Mouse (Mus musculus) embryonic facial prominence, embryonic 13.5 days (tissue): Measurements from ENCODE around the gene Pnpla5. TPM values are rescaled to one million over a fixed set of nuclear protein-coding genes. Genes with fewer than 3 reads are reported as not detected.

Source experiments
- ATAC-seq: fragments of 200-750 bp; cut with Nextera tagmentation; 2 replicates; pipeline ENCODE4 v1.8.0; 2017; ENCODE audit warnings: low read depth; ENCODE audit not compliant: insufficient number of reproducible peaks, insufficient read depth, low FRiP score, low TSS enrichment
- H3K27ac ChIP-seq: fragments of 300-500 bp; sonication (generic); 2 replicates; pipeline ENCODE4 v1.5.1; 2015; ENCODE audit warnings: moderate library complexity, mild to moderate bottlenecking, inconsistent platforms
- H3K27me3 ChIP-seq: fragments of 300-500 bp; sonication (generic); 2 replicates; pipeline ENCODE4 v1.6.1; 2015; ENCODE audit warnings: mild to moderate bottlenecking, inconsistent platforms
- H3K36me3 ChIP-seq: fragments of 300-500 bp; sonication (generic); 2 replicates; pipeline ENCODE4 v1.6.1; 2015; ENCODE audit warnings: mild to moderate bottlenecking, inconsistent platforms
- H3K4me1 ChIP-seq: fragments of 300-500 bp; sonication (generic); 2 replicates; pipeline ENCODE4 v1.6.1; 2015; ENCODE audit warnings: inconsistent platforms
- H3K4me2 ChIP-seq: fragments of 300-500 bp; sonication (generic); 2 replicates; pipeline ENCODE4 v1.6.1; 2015; ENCODE audit warnings: moderate library complexity, mild to moderate bottlenecking, inconsistent platforms
- H3K4me3 ChIP-seq: fragments of 300-500 bp; sonication (generic); 2 replicates; pipeline ENCODE4 v1.5.1; 2015; ENCODE audit warnings: mild to moderate bottlenecking, inconsistent platforms
- H3K9ac ChIP-seq: fragments of 300-500 bp; sonication (generic); 2 replicates; pipeline ENCODE4 v1.6.1; 2015; ENCODE audit warnings: mild to moderate bottlenecking, inconsistent platforms
- H3K9me3 ChIP-seq: fragments of 300-500 bp; sonication (generic); 2 replicates; pipeline ENCODE4 v1.6.1; 2016; ENCODE audit warnings: inconsistent platforms
- WGBS: fragments of 180-500 bp; shearing (Covaris S2); methylation state at CpG from one replicate; pipeline ENCODE4 v1.1.7; 2015; ENCODE audit warnings: mixed read lengths; 5-methylcytosine and 5-hydroxymethylcytosine counted together
- polyA plus RNA-seq: library from polyadenylated mRNA; unstranded; fragments of >200 nt; fragmentation: Nextera tagmentation; extraction: Ambion mirVana; gene quantifications from 2 replicates; pipeline ENCODE4 v1.2.1, GENCODE M21; 2015

Pnpla5 gene
- polyA plus RNA-seq, 1 experiment from 2014 or later: not detected

- H3K36me3 ChIP-seq: no peaks in the 10 kb centered on the region
- H3K4me2 ChIP-seq: no peak overlapping the region
- no peak for ATAC-seq
- peaks cover 5% of the 10 kb centered on the region for H3K4me1 ChIP-seq
- H3K4me3 ChIP-seq: no peak overlapping the region
- H3K9ac ChIP-seq: no peak overlapping the region
- H3K27me3 ChIP-seq: peaks cover 10% of the 10 kb centered on the region
- WGBS: 83% methylated on average over 2 of the region's 2 CpGs
- H3K27ac ChIP-seq: no peak overlapping the region
- H3K9me3 ChIP-seq: no peaks in the 10 kb centered on the region
Measured at GRCm38 (mm10) chr15:84079519-84079918, 43.5 kb downstream of the Pnpla5 start.

DNA sequence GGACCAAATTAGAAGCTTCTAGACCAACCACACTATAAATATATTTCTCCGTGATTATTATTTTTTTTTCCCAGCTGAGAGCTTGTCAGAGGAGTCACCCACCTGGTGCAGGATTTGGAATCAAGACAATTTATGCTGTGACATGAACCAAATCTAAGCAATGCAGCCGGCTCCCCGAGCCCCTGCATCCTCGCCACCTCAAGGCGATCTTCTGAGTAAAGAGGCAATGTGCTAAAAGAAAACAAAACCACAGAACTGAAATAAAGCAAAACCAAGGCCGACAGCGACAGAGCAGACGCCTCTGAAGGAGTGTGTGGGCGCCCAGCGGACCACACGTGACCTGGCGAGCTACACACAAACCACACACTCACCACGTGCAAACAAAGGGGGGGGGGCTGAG lies 44.3 kb downstream of the Pnpla5 start:
- Histone ChIP-seq H3K36me3 (no peaks in the 10 kb centered on the region), H3K4me3 (no peak overlapping the region), H3K27ac (no peak overlapping the region), H3K27me3 (peaks cover 16% of the 10 kb centered on the region), H3K4me1 (peaks cover 7% of the 10 kb centered on the region), H3K9me3 (no peaks in the 10 kb centered on the region), H3K4me2 (no peak overlapping the region), H3K9ac (no peak overlapping the region)
- no peak for ATAC-seq
- WGBS: 83% methylated on average over 13 of the region's 13 CpGs

GRCm38 (mm10) chr15:84077151-84077550 lies 45.8 kb downstream of the Pnpla5 start:
- Histone ChIP-seq H3K9me3 (no peaks in the 10 kb centered on the region), H3K27me3 (peaks cover 29% of the 10 kb centered on the region), H3K36me3 (no peaks in the 10 kb centered on the region), H3K4me2 (no peak overlapping the region), H3K9ac (no peak overlapping the region), H3K4me1 (peaks cover 7% of the 10 kb centered on the region), H3K27ac (no peak overlapping the region), H3K4me3 (no peak overlapping the region)
- WGBS: 62% methylated on average over 17 of the region's 17 CpGs
- no peak for ATAC-seq

- 13% methylated on average over 17 of the region's 17 CpGs for WGBS
- peaks cover 13% of the 10 kb centered on the region for H3K4me1 ChIP-seq
- H3K27me3 ChIP-seq: peaks cover 48% of the 10 kb centered on the region
- no peaks in the 10 kb centered on the region for H3K36me3 ChIP-seq
- no peak overlapping the region for H3K27ac ChIP-seq
- 0 out of 2 replicates have a peak, but pooled peaks have one; percentile 17 for ATAC-seq
- peak overlapping the region; percentile 30 for H3K4me2 ChIP-seq
- H3K9ac ChIP-seq: no peak overlapping the region
- no peaks in the 10 kb centered on the region for H3K9me3 ChIP-seq
- no peak overlapping the region for H3K4me3 ChIP-seq
Measured at GRCm38 (mm10) chr15:84074705-84075185, 48.2 kb downstream of the Pnpla5 start.

DNA sequence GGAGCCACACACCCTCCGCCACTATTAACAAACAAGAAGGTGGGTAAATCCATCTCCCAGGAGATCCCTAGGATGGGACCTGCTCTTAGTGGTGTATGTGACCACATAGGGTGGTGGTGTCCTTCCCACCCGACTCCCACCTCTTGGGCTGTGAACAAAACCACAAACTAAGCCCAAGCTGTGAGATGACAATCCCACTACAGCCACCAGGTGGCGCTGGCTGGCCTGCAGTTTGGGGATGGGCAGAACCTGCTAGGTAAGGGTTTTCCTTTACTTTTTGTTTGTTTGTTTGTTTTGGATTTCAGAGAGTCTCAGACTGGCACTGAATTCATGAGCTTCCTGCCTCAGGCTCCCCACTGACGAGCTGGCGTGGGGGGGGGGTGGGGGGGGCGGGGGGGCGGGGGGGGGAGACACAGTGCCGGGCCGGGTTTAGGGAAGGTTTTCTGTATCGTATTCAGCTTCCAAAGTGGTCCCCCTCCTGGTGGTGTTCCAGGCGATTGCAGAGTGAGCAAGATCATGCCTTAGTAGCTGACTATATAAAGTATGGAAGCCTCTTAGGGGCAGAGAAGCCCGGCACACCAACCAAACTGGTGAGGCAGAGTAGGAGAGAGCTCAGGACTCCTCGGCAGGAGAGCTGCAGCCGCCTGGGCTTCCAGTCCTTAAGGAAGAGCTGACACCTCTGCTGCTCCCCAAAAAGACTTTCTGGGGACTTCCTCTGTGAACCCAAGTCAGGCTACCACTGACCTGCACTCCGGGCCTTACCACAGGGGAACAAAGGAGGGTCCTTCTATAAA lies 48.9 kb downstream of the Pnpla5 start:
- H3K27ac ChIP-seq: no peak overlapping the region
- H3K36me3 ChIP-seq: no peaks in the 10 kb centered on the region
- peaks cover 14% of the 10 kb centered on the region for H3K4me1 ChIP-seq
- no peak overlapping the region for H3K9ac ChIP-seq
- H3K4me3 ChIP-seq: no peak overlapping the region
- H3K9me3 ChIP-seq: no peaks in the 10 kb centered on the region
- 7% methylated on average over 14 of the region's 15 CpGs for WGBS
- peak overlapping the region; percentile 30 for H3K4me2 ChIP-seq
- ATAC-seq: no peak
- peaks cover 54% of the 10 kb centered on the region for H3K27me3 ChIP-seq

DNA sequence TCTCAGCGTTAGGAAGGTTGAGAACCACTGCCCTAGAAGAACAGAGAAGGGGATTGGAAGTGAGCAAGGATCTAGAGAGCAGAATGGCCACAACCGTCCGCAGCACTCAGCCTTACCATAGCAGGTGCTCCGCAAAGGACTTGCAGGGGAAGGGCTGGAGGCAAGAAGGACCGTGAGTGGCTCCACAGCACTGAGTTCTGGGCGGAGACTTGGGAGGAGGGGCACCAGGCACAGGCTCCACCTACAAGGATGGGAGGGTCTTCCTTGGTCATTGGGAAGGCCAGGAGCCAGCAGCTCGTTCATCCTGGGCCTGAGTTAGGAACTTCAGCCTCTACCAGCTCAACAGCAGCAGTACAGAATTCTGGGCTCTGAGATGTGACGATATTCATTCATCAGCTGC lies 49.9 kb downstream of the Pnpla5 start:
- Histone ChIP-seq H3K9ac (no peak overlapping the region), H3K9me3 (no peaks in the 10 kb centered on the region), H3K4me1 (peaks cover 14% of the 10 kb centered on the region), H3K27me3 (peaks cover 65% of the 10 kb centered on the region), H3K4me2 (no peak overlapping the region), H3K36me3 (no peaks in the 10 kb centered on the region), H3K4me3 (no peak overlapping the region), H3K27ac (no peak overlapping the region)
- ATAC-seq: no peak
- WGBS: 21% methylated on average over 8 of the region's 8 CpGs

GRCm38 (mm10) chr15:84072226-84072625 lies 50.7 kb downstream of the Pnpla5 start:
- Histone ChIP-seq H3K4me1 (peaks cover 14% of the 10 kb centered on the region), H3K27ac (no peak overlapping the region), H3K4me3 (no peak overlapping the region), H3K9ac (no peak overlapping the region), H3K9me3 (no peaks in the 10 kb centered on the region), H3K4me2 (no peak overlapping the region), H3K36me3 (no peaks in the 10 kb centered on the region), H3K27me3 (peaks cover 73% of the 10 kb centered on the region)
- ATAC-seq: no peak
- 25% methylated on average over 7 of the region's 7 CpGs for WGBS

DNA sequence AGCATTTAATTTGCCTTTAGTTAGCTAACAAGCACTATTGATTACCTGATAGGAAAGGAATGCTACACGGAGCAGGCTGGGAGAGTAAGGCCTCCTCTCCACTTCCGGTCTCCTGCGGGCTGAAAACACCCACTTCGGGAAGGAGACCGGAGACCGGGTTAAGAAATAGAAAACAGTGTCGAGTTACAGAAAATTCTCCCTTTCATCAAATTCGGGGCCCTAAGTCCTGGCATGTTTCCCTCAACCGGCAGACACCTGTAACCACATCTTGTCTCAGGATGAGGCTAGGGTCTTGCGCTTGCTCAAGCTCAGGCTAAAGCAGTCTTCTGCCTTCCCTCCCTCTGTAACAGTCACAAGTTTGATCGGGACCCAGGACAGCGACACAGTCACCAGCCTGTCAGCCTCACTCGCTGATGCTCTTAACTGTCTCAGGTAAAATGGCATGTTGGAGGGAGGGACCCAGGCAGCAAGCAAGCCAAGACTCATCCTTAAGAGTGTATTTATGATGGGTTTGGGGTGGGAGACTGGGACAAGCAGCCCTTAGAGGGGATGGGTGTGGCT lies 52.8 kb downstream of the Pnpla5 start:
- Histone ChIP-seq H3K27ac (no peak overlapping the region), H3K9me3 (peaks cover 5% of the 10 kb centered on the region), H3K27me3 (peaks cover 85% of the 10 kb centered on the region), H3K4me2 (peak overlapping the region; percentile 39), H3K4me1 (peaks cover 15% of the 10 kb centered on the region), H3K9ac (no peak overlapping the region), H3K4me3 (no peak overlapping the region), H3K36me3 (no peaks in the 10 kb centered on the region)
- ATAC-seq: no peak
- under 1% methylated on average over 13 of the region's 13 CpGs for WGBS

DNA sequence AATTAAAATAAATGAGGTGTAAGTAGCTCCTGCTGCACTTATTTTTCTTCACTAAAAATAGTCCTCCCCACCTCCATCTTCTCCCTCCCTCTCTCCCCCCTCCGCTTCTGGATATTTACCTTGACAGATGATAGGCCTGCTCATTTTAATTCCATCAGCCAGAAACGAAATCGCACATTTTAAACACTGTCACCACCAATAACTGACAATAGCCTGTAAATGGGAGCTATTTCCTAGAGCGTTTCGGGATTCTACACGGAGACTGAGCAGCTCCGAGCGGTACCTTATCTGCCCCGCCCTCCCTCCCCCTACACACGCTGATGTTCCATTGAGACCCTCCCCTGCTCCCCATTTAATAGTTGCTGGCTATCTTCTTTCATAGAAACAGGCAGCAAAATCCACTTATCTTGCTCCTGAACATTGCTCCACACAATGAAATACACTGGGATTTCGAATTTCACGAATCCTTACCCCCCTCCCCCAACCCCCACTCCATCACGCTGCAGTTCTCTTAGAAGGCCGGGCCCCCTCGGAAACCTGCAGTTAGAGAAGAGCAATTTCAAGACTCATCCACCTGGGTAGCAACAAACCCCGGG lies 53.4 kb downstream of the Pnpla5 start:
- Histone ChIP-seq H3K9me3 (peaks cover 5% of the 10 kb centered on the region), H3K9ac (no peak overlapping the region), H3K4me2 (peak overlapping the region; percentile 39), H3K4me1 (peaks cover 15% of the 10 kb centered on the region), H3K36me3 (no peaks in the 10 kb centered on the region), H3K4me3 (no peak overlapping the region), H3K27me3 (peaks cover 85% of the 10 kb centered on the region), H3K27ac (no peak overlapping the region)
- ATAC-seq: no peak
- 8% methylated on average over 16 of the region's 16 CpGs for WGBS

DNA sequence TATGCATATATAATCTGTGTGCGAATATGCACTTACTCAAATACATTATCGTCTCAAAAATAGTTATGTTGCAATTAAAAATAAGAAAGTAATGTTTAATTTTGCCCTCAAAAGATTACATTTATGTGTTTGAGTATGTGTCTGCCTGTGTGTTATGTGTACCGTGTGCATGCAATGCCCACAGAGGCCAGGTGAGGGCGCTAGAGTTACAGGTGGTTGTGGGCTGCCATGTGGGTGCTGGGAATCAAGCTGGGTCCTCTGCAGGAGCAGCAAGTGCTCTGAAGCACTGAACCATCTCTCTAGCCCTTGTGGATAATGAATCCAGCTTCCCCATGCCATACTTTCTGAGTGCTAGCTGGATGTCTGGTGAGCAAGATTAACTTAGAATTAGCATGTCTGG lies 57.3 kb downstream of the Pnpla5 start:
- no peak for ATAC-seq
- Histone ChIP-seq H3K9ac (no peak overlapping the region), H3K4me1 (peaks cover 12% of the 10 kb centered on the region), H3K27ac (no peak overlapping the region), H3K9me3 (peaks cover 5% of the 10 kb centered on the region), H3K36me3 (no peaks in the 10 kb centered on the region), H3K27me3 (peaks cover 69% of the 10 kb centered on the region), H3K4me2 (no peak overlapping the region), H3K4me3 (no peak overlapping the region)
- WGBS: 66% methylated on average over 4 of the region's 4 CpGs

GRCm38 (mm10) chr15:84065140-84065539 lies 57.8 kb downstream of the Pnpla5 start, which contains the start of gene Efcab6:
TSS of gene Efcab6 (minus strand) at chr15:84065379.
- ATAC-seq: 0 out of 2 replicates have a peak, but pooled peaks have one; percentile 32
- WGBS: 3% methylated on average over 29 of the region's 29 CpGs
- Histone ChIP-seq H3K9me3 (peaks cover 5% of the 10 kb centered on the region), H3K36me3 (no peaks in the 10 kb centered on the region), H3K4me2 (peak within 1 kb of the TSS; percentile 61), H3K9ac (0 out of 2 replicates have a peak within 1 kb of the TSS, but pooled peaks have one; percentile 27), H3K4me1 (peaks cover 11% of the 10 kb centered on the region), H3K27me3 (peaks cover 64% of the 10 kb centered on the region), H3K27ac (no peak within 1 kb of the TSS), H3K4me3 (peak within 1 kb of the TSS; percentile 32)
